Mouse (Mus musculus) hindbrain, embryonic 11.5 days (tissue): ENCODE measurements at regions not wholly inside any gene's neighbourhood (a gene's known extent, or its start where the extent isn't known, plus 50 kb on each side); places are given as distances from the start of the nearest gene placed in this dataset.

Experiments used
- ATAC-seq: fragments of 200-750 bp; cut with Nextera tagmentation; 2 replicates; pipeline ENCODE4 v1.8.0; 2017; ENCODE audit warnings: mild to moderate bottlenecking, moderate TSS enrichment, moderate library complexity; ENCODE audit not compliant: low FRiP score
- DNase-seq: peaks from one replicate; pipeline ENCODE4 v3.0.0-alpha.2; 2015; ENCODE audit warnings: low spot score
- H3K27ac ChIP-seq: fragments of 300-500 bp; sonication (generic); 2 replicates; pipeline ENCODE4 v1.5.1; 2014; ENCODE audit warnings: mild to moderate bottlenecking, low read depth, low read length
- H3K27me3 ChIP-seq: fragments of 300-500 bp; sonication (generic); 2 replicates; pipeline ENCODE4 v1.6.1; 2014; ENCODE audit warnings: mild to moderate bottlenecking, low read length, moderate library complexity, mixed read lengths; ENCODE audit not compliant: control insufficient read depth, insufficient read depth
- H3K36me3 ChIP-seq: fragments of 300-500 bp; sonication (generic); 2 replicates; pipeline ENCODE4 v1.6.1; 2014; ENCODE audit warnings: mild to moderate bottlenecking, low read length, moderate library complexity, mixed read lengths; ENCODE audit not compliant: control insufficient read depth, insufficient read depth
- H3K4me1 ChIP-seq: fragments of 300-500 bp; sonication (generic); replicated peaks from 2 replicates; pipeline ENCODE4 v1.6.1; 2014; ENCODE audit warnings: low read length, mixed read lengths; ENCODE audit not compliant: control insufficient read depth, insufficient read depth
- H3K4me2 ChIP-seq: fragments of 300-500 bp; sonication (generic); replicated peaks from 2 replicates; pipeline ENCODE4 v1.6.1; 2014; ENCODE audit warnings: mild to moderate bottlenecking, low read depth, low read length
- H3K4me3 ChIP-seq: fragments of 300-500 bp; sonication (generic); 2 replicates; pipeline ENCODE4 v1.5.1; 2014; ENCODE audit warnings: low read depth, low read length
- H3K9ac ChIP-seq: fragments of 300-500 bp; sonication (generic); 2 replicates; pipeline ENCODE4 v1.6.1; 2014; ENCODE audit warnings: low read depth, low read length
- H3K9me3 ChIP-seq: fragments of 300-500 bp; sonication (generic); 2 replicates; pipeline ENCODE4 v1.6.1; 2016; ENCODE audit warnings: low read length; ENCODE audit not compliant: control insufficient read depth
- WGBS: fragments of 180-500 bp; shearing (Covaris S2); extraction: QIAGEN DNeasy Blood & Tissue Kit; methylation state at CpG from one replicate; pipeline ENCODE4 v1.1.7; 2014; 5-methylcytosine and 5-hydroxymethylcytosine counted together

GRCm38 (mm10) chr5:119567639-119568038, 102.8 kb upstream of the Tbx3 start:
- Histone ChIP-seq H3K4me3 (no peak overlapping the region), H3K9ac (no peak overlapping the region), H3K4me1 (no peaks in the 10 kb centered on the region), H3K4me2 (no peak overlapping the region), H3K27me3 (no peaks in the 10 kb centered on the region; the same call in 1 of the 2 replicates), H3K36me3 (no peaks in the 10 kb centered on the region), H3K9me3 (0 out of 2 replicates have a peak, but pooled peaks cover 2% of the 10 kb centered on the region), H3K27ac (no peak overlapping the region)
- 86% methylated on average over 11 of the region's 11 CpGs for WGBS
- DNase-seq = no peak
- no peak for ATAC-seq

GRCm38 (mm10) chr5:119570054-119570453, 100.4 kb upstream of the Tbx3 start:
- Histone ChIP-seq H3K4me2 (no peak overlapping the region), H3K27me3 (no peaks in the 10 kb centered on the region), H3K9me3 (0 out of 2 replicates have a peak, but pooled peaks cover 2% of the 10 kb centered on the region), H3K27ac (no peak overlapping the region), H3K4me1 (no peaks in the 10 kb centered on the region), H3K9ac (no peak overlapping the region), H3K4me3 (no peak overlapping the region), H3K36me3 (no peaks in the 10 kb centered on the region)
- DNase-seq = no peak
- ATAC-seq = no peak
- 65% methylated on average over 8 of the region's 8 CpGs for WGBS

GRCm38 (mm10) chr5:119571644-119572043, 98.8 kb upstream of the Tbx3 start:
- no peak overlapping the region for H3K4me3 ChIP-seq
- DNase-seq = no peak
- 0 out of 2 replicates have a peak, but pooled peaks cover 2% of the 10 kb centered on the region for H3K9me3 ChIP-seq
- no peak overlapping the region for H3K4me2 ChIP-seq
- WGBS = 94% methylated on average over 3 of the region's 3 CpGs
- ATAC-seq = no peak
- no peak overlapping the region for H3K27ac ChIP-seq
- no peaks in the 10 kb centered on the region for H3K36me3 ChIP-seq
- H3K4me1 ChIP-seq = no peaks in the 10 kb centered on the region
- no peaks in the 10 kb centered on the region for H3K27me3 ChIP-seq
- no peak overlapping the region for H3K9ac ChIP-seq

GRCm38 (mm10) chr5:119575124-119575523, 95.3 kb upstream of the Tbx3 start:
- Histone ChIP-seq H3K27ac (no peak overlapping the region), H3K4me2 (no peak overlapping the region), H3K9ac (no peak overlapping the region), H3K4me3 (no peak overlapping the region), H3K4me1 (no peaks in the 10 kb centered on the region), H3K9me3 (0 out of 2 replicates have a peak, but pooled peaks cover 2% of the 10 kb centered on the region), H3K27me3 (no peaks in the 10 kb centered on the region), H3K36me3 (no peaks in the 10 kb centered on the region)
- no peak for DNase-seq
- 53% methylated on average over 14 of the region's 14 CpGs for WGBS
- ATAC-seq = no peak

- Histone ChIP-seq H3K27me3 (no peaks in the 10 kb centered on the region), H3K27ac (no peak overlapping the region), H3K4me1 (no peaks in the 10 kb centered on the region), H3K4me2 (no peak overlapping the region), H3K9me3 (no peaks in the 10 kb centered on the region), H3K9ac (no peak overlapping the region), H3K36me3 (no peaks in the 10 kb centered on the region), H3K4me3 (no peak overlapping the region)
- DNase-seq = no peak
- 94% methylated on average over 2 of the region's 2 CpGs for WGBS
- ATAC-seq = no peak
These were observed 91.2 kb upstream of the Tbx3 start for GRCm38 (mm10) chr5:119579288-119579687.

GRCm38 (mm10) chr5:119579806-119580205, 90.7 kb upstream of the Tbx3 start:
- H3K4me3 ChIP-seq = no peak overlapping the region
- no peaks in the 10 kb centered on the region for H3K9me3 ChIP-seq
- H3K4me1 ChIP-seq = no peaks in the 10 kb centered on the region
- H3K27me3 ChIP-seq = no peaks in the 10 kb centered on the region
- ATAC-seq (no peak), DNase-seq (no peak)
- no peak overlapping the region for H3K4me2 ChIP-seq
- H3K27ac ChIP-seq = no peak overlapping the region
- WGBS = 97% methylated on average over 2 of the region's 2 CpGs
- no peak overlapping the region for H3K9ac ChIP-seq
- no peaks in the 10 kb centered on the region for H3K36me3 ChIP-seq

GRCm38 (mm10) chr5:119580395-119580794, 90.1 kb upstream of the Tbx3 start:
- ATAC-seq (no peak), DNase-seq (no peak)
- 84% methylated on average over 6 of the region's 6 CpGs for WGBS
- H3K4me1 ChIP-seq = no peaks in the 10 kb centered on the region
- no peaks in the 10 kb centered on the region for H3K27me3 ChIP-seq
- H3K9me3 ChIP-seq = no peaks in the 10 kb centered on the region
- H3K9ac ChIP-seq = no peak overlapping the region
- no peaks in the 10 kb centered on the region for H3K36me3 ChIP-seq
- no peak overlapping the region for H3K4me2 ChIP-seq
- no peak overlapping the region for H3K27ac ChIP-seq
- no peak overlapping the region for H3K4me3 ChIP-seq

GRCm38 (mm10) chr5:119580798-119581197, 89.7 kb upstream of the Tbx3 start:
- Histone ChIP-seq H3K4me2 (no peak overlapping the region), H3K4me1 (no peaks in the 10 kb centered on the region), H3K36me3 (no peaks in the 10 kb centered on the region), H3K27me3 (no peaks in the 10 kb centered on the region), H3K4me3 (no peak overlapping the region), H3K27ac (no peak overlapping the region), H3K9me3 (no peaks in the 10 kb centered on the region), H3K9ac (no peak overlapping the region)
- DNase-seq (no peak), ATAC-seq (no peak)
- WGBS = 90% methylated on average over 2 of the region's 2 CpGs

GRCm38 (mm10) chr5:119584389-119584788, 86.1 kb upstream of the Tbx3 start:
- no peaks in the 10 kb centered on the region for H3K27me3 ChIP-seq
- ATAC-seq (no peak), DNase-seq (no peak)
- no peak overlapping the region for H3K4me2 ChIP-seq
- H3K36me3 ChIP-seq = no peaks in the 10 kb centered on the region
- no peak overlapping the region for H3K4me3 ChIP-seq
- H3K9ac ChIP-seq = no peak overlapping the region
- 90% methylated on average over 2 of the region's 2 CpGs for WGBS
- H3K9me3 ChIP-seq = no peaks in the 10 kb centered on the region
- no peak overlapping the region for H3K27ac ChIP-seq
- H3K4me1 ChIP-seq = no peaks in the 10 kb centered on the region
